25 mouse cellular contexts compared by ENCODE assay signal in genomic region chr14:61699638-61700037, GRCm38 (mm10).
DNase-seq lines count a peak whose midpoint lies in the region; ATAC-seq and TF ChIP-seq lines count a peak whose summit lies in the region.
"Had no signal": no experiment of that assay in that cellular context is flagged by ENCODE, and none has a peak within 500 bp of the region (broad histone marks: within the 10 kb centered on the region; RNA-seq: fewer than 3 reads in every experiment).

No protein-coding gene starts in this region.

- no peak overlapping the region for H3K4me2 ChIP-seq in embryonic facial prominence, embryonic 11.5 days (ENCODE audit: low read depth, low read length)
- H3K4me2 ChIP-seq in forebrain, embryonic 15.5 days (replicated peaks): no peak overlapping the region
- H3K4me2 ChIP-seq in forebrain, embryonic 16.5 days (ENCODE audit: low read length): no peak overlapping the region
- H3K4me2 ChIP-seq: embryonic facial prominence, embryonic 13.5 days; embryonic facial prominence, embryonic 15.5 days; forebrain, embryonic 12.5 days had no signal

- H3K27me3 ChIP-seq in embryonic facial prominence, embryonic 11.5 days (ENCODE audit: control insufficient read depth, insufficient read depth, low read length): no peaks in the 10 kb centered on the region
- H3K27me3 ChIP-seq in embryonic facial prominence, embryonic 10.5 days (replicated peaks; ENCODE audit: low read depth, poor library complexity, severe bottlenecking): peaks cover 6% of the 10 kb centered on the region; the same call in 1 of the 2 replicates
- H3K27me3 ChIP-seq in forebrain, embryonic 15.5 days: no peaks in the 10 kb centered on the region
- H3K27me3 ChIP-seq in forebrain, embryonic 16.5 days (replicated peaks; ENCODE audit: control insufficient read depth, insufficient read depth, low read length): no peaks in the 10 kb centered on the region
- H3K27me3 ChIP-seq: CH12.LX; embryonic facial prominence, embryonic 13.5 days; embryonic facial prominence, embryonic 15.5 days; Patski had no signal

- no peak for TF ChIP-seq POLR2A in brain, embryonic 14.5 days (IDR thresholded peaks at IDR 0.05; ENCODE audit: borderline replicate concordance, extremely low read depth, insufficient read depth, insufficient read length, poor library complexity, severe bottlenecking)

- WGBS in embryonic facial prominence, embryonic 11.5 days: 55% methylated on average over 7 of the region's 7 CpGs
- WGBS in embryonic facial prominence, embryonic 10.5 days: 67% methylated on average over 7 of the region's 7 CpGs
- 22% methylated on average over 7 of the region's 7 CpGs for whole genome bisulfite sequencing in forebrain, embryonic 15.5 days
- 18% methylated on average over 7 of the region's 7 CpGs for whole genome bisulfite sequencing in forebrain, embryonic 16.5 days

- ATAC-seq in embryonic facial prominence, embryonic 11.5 days (replicated peaks; ENCODE audit: insufficient number of reproducible peaks, low FRiP score, low TSS enrichment, low read depth): no peak
- 0 out of 2 replicates have a peak, but pooled peaks have one; percentile 29 for ATAC-seq in forebrain, embryonic 15.5 days (replicated peaks)
- ATAC-seq in forebrain, embryonic 16.5 days: no peak
- ATAC-seq: activated CD4-positive, CD25-positive, alpha-beta regulatory T cell, adult 4 months; Patski had no signal

- H3K36me3 ChIP-seq in embryonic facial prominence, embryonic 11.5 days (replicated peaks; ENCODE audit: control insufficient read depth, insufficient read depth, low read depth, low read length): no peaks in the 10 kb centered on the region
- H3K36me3 ChIP-seq in embryonic facial prominence, embryonic 10.5 days (replicated peaks): no peaks in the 10 kb centered on the region
- H3K36me3 ChIP-seq in forebrain, embryonic 15.5 days: no peaks in the 10 kb centered on the region
- no peaks in the 10 kb centered on the region for H3K36me3 ChIP-seq in forebrain, embryonic 16.5 days (ENCODE audit: control insufficient read depth, insufficient read depth)
- H3K36me3 ChIP-seq: embryonic facial prominence, embryonic 13.5 days; embryonic facial prominence, embryonic 15.5 days; forebrain, embryonic 10.5 days; forebrain, embryonic 12.5 days; G1E had no signal

- H3K9ac ChIP-seq in embryonic facial prominence, embryonic 11.5 days (replicated peaks; ENCODE audit: low read length): no peak overlapping the region
- H3K9ac ChIP-seq in forebrain, embryonic 15.5 days (replicated peaks): no peak overlapping the region
- H3K9ac ChIP-seq in forebrain, embryonic 16.5 days (replicated peaks; ENCODE audit: low read depth, low read length): no peak overlapping the region
- H3K9ac ChIP-seq: embryonic facial prominence, embryonic 13.5 days; embryonic facial prominence, embryonic 15.5 days; forebrain, embryonic 12.5 days had no signal

- no peaks in the 10 kb centered on the region; the same call in 1 of the 2 replicates for H3K4me1 ChIP-seq in embryonic facial prominence, embryonic 11.5 days (ENCODE audit: control insufficient read depth, insufficient read depth, low read length)
- H3K4me1 ChIP-seq in embryonic facial prominence, embryonic 10.5 days: peaks cover 28% of the 10 kb centered on the region
- peaks cover 13% of the 10 kb centered on the region for H3K4me1 ChIP-seq in forebrain, embryonic 15.5 days
- peaks cover 9% of the 10 kb centered on the region for H3K4me1 ChIP-seq in forebrain, embryonic 16.5 days (replicated peaks; ENCODE audit: control insufficient read depth, insufficient read depth, low read length)

- H3K4me3 ChIP-seq in embryonic facial prominence, embryonic 11.5 days (ENCODE audit: low read depth, low read length): no peak overlapping the region
- no peak overlapping the region for H3K4me3 ChIP-seq in embryonic facial prominence, embryonic 10.5 days
- H3K4me3 ChIP-seq in forebrain, embryonic 15.5 days: no peak overlapping the region
- no peak overlapping the region for H3K4me3 ChIP-seq in forebrain, embryonic 16.5 days (replicated peaks; ENCODE audit: low read length)
- H3K4me3 ChIP-seq: embryonic facial prominence, embryonic 13.5 days; embryonic facial prominence, embryonic 15.5 days; erythroblast, embryonic 14.5 days; forebrain, embryonic 10.5 days; forebrain, embryonic 12.5 days had no signal

- no peaks in the 10 kb centered on the region for H3K9me3 ChIP-seq in embryonic facial prominence, embryonic 11.5 days (replicated peaks; ENCODE audit: control insufficient read depth, low read length)
- no peaks in the 10 kb centered on the region for H3K9me3 ChIP-seq in embryonic facial prominence, embryonic 10.5 days
- no peaks in the 10 kb centered on the region for H3K9me3 ChIP-seq in forebrain, embryonic 15.5 days
- H3K9me3 ChIP-seq in forebrain, embryonic 16.5 days (ENCODE audit: control insufficient read depth, low read length): no peaks in the 10 kb centered on the region
- H3K9me3 ChIP-seq: embryonic facial prominence, embryonic 13.5 days; embryonic facial prominence, embryonic 15.5 days; forebrain, embryonic 10.5 days; forebrain, embryonic 12.5 days; G1E had no signal

- no peak overlapping the region for H3K27ac ChIP-seq in embryonic facial prominence, embryonic 11.5 days (replicated peaks; ENCODE audit: low read depth, low read length)
- H3K27ac ChIP-seq in embryonic facial prominence, embryonic 10.5 days (replicated peaks): no peak overlapping the region
- no peak overlapping the region for H3K27ac ChIP-seq in forebrain, embryonic 15.5 days (replicated peaks)
- H3K27ac ChIP-seq in forebrain, embryonic 16.5 days (ENCODE audit: low read length): no peak overlapping the region
- H3K27ac ChIP-seq: embryonic facial prominence, embryonic 15.5 days; forebrain, embryonic 10.5 days; forebrain, embryonic 12.5 days had no signal

- no peak for TF ChIP-seq CTCF in brain, embryonic 14.5 days (IDR thresholded peaks at IDR 0.05; ENCODE audit: borderline replicate concordance, extremely low read depth, insufficient read depth, insufficient read length)

- peak; percentile 9 for DNase-seq in embryonic facial prominence, embryonic 11.5 days (ENCODE audit: low spot score)
- DNase-seq in embryonic facial prominence, embryonic 10.5 days (ENCODE audit: low spot score): no peak
- peak; percentile 69 for DNase-seq in brain, embryonic 14.5 days (ENCODE audit: low read depth)
- DNase-seq: adrenal gland, adult 8-10 months; adrenal gland, postnatal 14 days; adrenal gland, postnatal 36 days; B cell, adult 2 months; cerebellum, adult 11 months; cerebellum, adult 18-20 months; cerebellum, adult 8-10 months; cerebellum, adult 9-11 months; cerebellum, postnatal 14 days; cerebellum, postnatal 36 days; embryo, embryonic 11 days had no signal
